Mouse (Mus musculus) thymus, postnatal 0 days (tissue): ENCODE measurements around the gene Duoxa2. TPM values are rescaled to one million over a fixed set of nuclear protein-coding genes. Genes with fewer than 3 reads are reported as not detected.
"Not testable (repeated sequence)": the region's sequence is repeated elsewhere in the genome, so short reads cannot be mapped to it uniquely, and the experiment has no call there.

Experiments
- DNase-seq: peaks from one replicate; pipeline ENCODE4 v3.0.0-alpha.2; 2015; ENCODE audit warnings: low spot score
- polyA plus RNA-seq: library from polyadenylated mRNA; unstranded; fragments of >200 nt; fragmentation: Nextera tagmentation; extraction: Ambion mirVana; gene quantifications from 2 replicates; pipeline ENCODE4 v1.2.1, GENCODE M21; 2015

Duoxa2 gene
- polyA plus RNA-seq, 1 experiment from 2014 or later: 0.34 TPM

- no peak for DNase-seq
Observed at GRCm38 (mm10) chr2:122306184-122306583, 7.5 kb downstream of the Duoxa2 start.

GRCm38 (mm10) chr2:122309647-122310046, 10.9 kb downstream of the Duoxa2 start:
- no peak for DNase-seq

- no peak for DNase-seq
Observed at GRCm38 (mm10) chr2:122311561-122311960, 12.9 kb downstream of the Duoxa2 start.

GRCm38 (mm10) chr2:122312722-122313417, 14.2 kb downstream of the Duoxa2 start:
- DNase-seq: peak; percentile 74

- DNase-seq: no peak
Observed at GRCm38 (mm10) chr2:122313536-122313935, 14.8 kb downstream of the Duoxa2 start, which contains the start of gene Duoxa1. Duoxa1 (minus strand) TSS chr2:122313730.

- no peak for DNase-seq
Observed at GRCm38 (mm10) chr2:122315372-122315771, 16.7 kb downstream of the Duoxa2 start, which contains the start of gene Duox1. Duox1 (plus strand) TSS chr2:122315672.

GRCm38 (mm10) chr2:122317384-122317783, 18.7 kb downstream of the Duoxa2 start:
- no peak for DNase-seq

- no peak for DNase-seq
Observed at GRCm38 (mm10) chr2:122323960-122324359, 25.3 kb downstream of the Duoxa2 start.

GRCm38 (mm10) chr2:122324586-122324985, 25.9 kb downstream of the Duoxa2 start:
- no peak for DNase-seq

GRCm38 (mm10) chr2:122325361-122325760, 26.7 kb downstream of the Duoxa2 start:
- DNase-seq: no peak

GRCm38 (mm10) chr2:122327986-122328385, 29.3 kb downstream of the Duoxa2 start:
- no peak for DNase-seq

GRCm38 (mm10) chr2:122330317-122330716, 31.6 kb downstream of the Duoxa2 start:
- not testable (repeated sequence) for DNase-seq

GRCm38 (mm10) chr2:122332222-122332621, 33.5 kb downstream of the Duoxa2 start:
- no peak for DNase-seq

GRCm38 (mm10) chr2:122334170-122334569, 35.5 kb downstream of the Duoxa2 start:
- no peak for DNase-seq

- DNase-seq: no peak
Observed at GRCm38 (mm10) chr2:122337291-122337690, 38.6 kb downstream of the Duoxa2 start.

- no peak for DNase-seq
Observed at GRCm38 (mm10) chr2:122345106-122345893, 46.6 kb downstream of the Duoxa2 start.

- DNase-seq: not testable (repeated sequence)
Observed at GRCm38 (mm10) chr2:122346164-122346563, 47.5 kb downstream of the Duoxa2 start.

GRCm38 (mm10) chr2:122347257-122347656, 48.6 kb downstream of the Duoxa2 start:
- no peak for DNase-seq

- peak; percentile 86 for DNase-seq
Observed at GRCm38 (mm10) chr2:122348531-122349131, 49.9 kb downstream of the Duoxa2 start.

- DNase-seq: no peak
Observed at GRCm38 (mm10) chr2:122349136-122349785, 50.6 kb downstream of the Duoxa2 start.

GRCm38 (mm10) chr2:122351156-122351930, 52.6 kb downstream of the Duoxa2 start:
- no peak for DNase-seq
